Mouse (Mus musculus): ENCODE results near the gene Slc8a3.

- TF ChIP-seq CTCF (conservative IDR thresholded peaks at IDR 0.05; ENCODE audit: low read length) (no peak), POU5F1 (IDR thresholded peaks at IDR 0.05; ENCODE audit: borderline replicate concordance, low read length) (no peak)
These were observed 185.0 kb downstream of the Slc8a3 start for GRCm38 (mm10) chr12:81147956-81148355.

Data from E14TG2a.4 (cell line).